8 mouse cellular contexts compared by ENCODE assay signal in the genomic region with DNA sequence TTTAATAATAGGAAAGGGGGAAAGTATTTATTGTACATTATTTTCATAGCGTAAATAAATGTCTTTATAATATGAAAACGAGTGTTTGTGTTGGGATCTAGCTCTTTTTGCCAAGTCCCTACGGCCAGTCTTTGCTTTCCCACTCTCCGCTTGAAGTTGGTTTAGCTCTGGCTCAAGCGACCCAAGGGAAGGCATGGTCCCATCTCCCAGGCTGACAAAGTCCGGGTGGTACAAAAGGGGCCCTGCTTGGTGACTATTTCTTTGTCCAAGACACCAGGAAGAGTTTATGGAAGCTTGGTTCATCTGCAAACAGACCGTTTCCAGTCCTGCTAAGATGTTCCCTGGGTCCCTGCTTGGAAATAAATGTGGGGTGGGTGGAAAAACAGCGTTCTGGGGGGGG. TPM values are rescaled to one million over a fixed set of nuclear protein-coding genes. Genes with fewer than 3 reads are reported as not detected.
A peak's percentile ranks its signal among the peaks of the same experiment; 100 is the strongest.
DNase-seq lines count a peak whose midpoint lies in the region; ATAC-seq and TF ChIP-seq lines count a peak whose summit lies in the region.

No protein-coding gene starts in this region.

- no peak for DNase-seq in heart, postnatal 4 days
- DNase-seq in embryonic facial prominence, embryonic 11.5 days (ENCODE audit: low spot score): no peak
- no peak for DNase-seq in liver, embryonic 14.5 days (ENCODE audit: low read depth in 3 of 3, low spot score in 3 of 3)
- no peak for DNase-seq in B cell, adult 2 months
- DNase-seq in layer of hippocampus, adult 11-12 months (ENCODE audit: low spot score): no peak

- peaks cover 89% of the 10 kb centered on the region for H3K27me3 ChIP-seq in heart, embryonic 15.5 days
- H3K27me3 ChIP-seq in embryonic facial prominence, embryonic 11.5 days (ENCODE audit: control insufficient read depth, insufficient read depth, low read length): peaks cover 74% of the 10 kb centered on the region
- H3K27me3 ChIP-seq in hindbrain, embryonic 13.5 days: peaks cover 60% of the 10 kb centered on the region
- H3K27me3 ChIP-seq in liver, embryonic 14.5 days (ENCODE audit: control insufficient read depth, insufficient read depth, low read length): peaks cover 63% of the 10 kb centered on the region

- peak overlapping the region; percentile 7; the same call in 1 of the 2 replicates for H3K9ac ChIP-seq in heart, embryonic 15.5 days
- peak overlapping the region; percentile 58 for H3K9ac ChIP-seq in embryonic facial prominence, embryonic 11.5 days (replicated peaks; ENCODE audit: low read length)
- peak overlapping the region; percentile 100 for H3K9ac ChIP-seq in hindbrain, embryonic 13.5 days
- no peak overlapping the region for H3K9ac ChIP-seq in liver, embryonic 14.5 days (replicated peaks)

- no peak for TF ChIP-seq EP300 in liver, embryonic 14.5 days (IDR thresholded peaks at IDR 0.05; ENCODE audit: low read depth)

- H3K27ac ChIP-seq in heart, embryonic 15.5 days: peak overlapping the region; percentile 37; the same call in 1 of the 2 replicates
- H3K27ac ChIP-seq in embryonic facial prominence, embryonic 11.5 days (replicated peaks; ENCODE audit: low read depth, low read length): 0 out of 2 replicates have a peak overlapping the region, but pooled peaks have one; percentile 56
- peak overlapping the region; percentile 100 for H3K27ac ChIP-seq in hindbrain, embryonic 13.5 days
- no peak overlapping the region for H3K27ac ChIP-seq in liver, embryonic 14.5 days

- no peaks in the 10 kb centered on the region for H3K36me3 ChIP-seq in heart, embryonic 15.5 days
- no peaks in the 10 kb centered on the region for H3K36me3 ChIP-seq in embryonic facial prominence, embryonic 11.5 days (replicated peaks; ENCODE audit: control insufficient read depth, insufficient read depth, low read depth, low read length)
- peaks cover 5% of the 10 kb centered on the region for H3K36me3 ChIP-seq in hindbrain, embryonic 13.5 days
- no peaks in the 10 kb centered on the region for H3K36me3 ChIP-seq in liver, embryonic 14.5 days (replicated peaks; ENCODE audit: control insufficient read depth, insufficient read depth, low read depth)

- H3K9me3 ChIP-seq in heart, embryonic 15.5 days (replicated peaks): no peaks in the 10 kb centered on the region
- H3K9me3 ChIP-seq in embryonic facial prominence, embryonic 11.5 days (replicated peaks; ENCODE audit: control insufficient read depth, low read length): no peaks in the 10 kb centered on the region
- H3K9me3 ChIP-seq in hindbrain, embryonic 13.5 days: no peaks in the 10 kb centered on the region
- no peaks in the 10 kb centered on the region for H3K9me3 ChIP-seq in liver, embryonic 14.5 days (ENCODE audit: control insufficient read depth, low read length)

- ATAC-seq in heart, embryonic 15.5 days (replicated peaks; ENCODE audit: insufficient number of reproducible peaks, insufficient read depth, low FRiP score, low read depth): no peak
- ATAC-seq in embryonic facial prominence, embryonic 11.5 days (replicated peaks; ENCODE audit: insufficient number of reproducible peaks, low FRiP score, low TSS enrichment, low read depth): no peak
- no peak for ATAC-seq in hindbrain, embryonic 13.5 days (ENCODE audit: low FRiP score)
- no peak for ATAC-seq in liver, embryonic 14.5 days (ENCODE audit: insufficient read depth)
- ATAC-seq in frontal cortex, adult (ENCODE audit: low TSS enrichment): no peak

- WGBS in heart, embryonic 15.5 days: 22% methylated on average over 8 of the region's 8 CpGs
- 2% methylated on average over 8 of the region's 8 CpGs for WGBS in embryonic facial prominence, embryonic 11.5 days
- 2% methylated on average over 8 of the region's 8 CpGs for WGBS in hindbrain, embryonic 13.5 days
- 22% methylated on average over 8 of the region's 8 CpGs for WGBS in liver, embryonic 14.5 days (ENCODE audit: insufficient replicate concordance)

- peak overlapping the region; percentile 33 for H3K4me3 ChIP-seq in heart, embryonic 15.5 days
- H3K4me3 ChIP-seq in embryonic facial prominence, embryonic 11.5 days (ENCODE audit: low read depth, low read length): peak overlapping the region; percentile 24
- peak overlapping the region; percentile 81 for H3K4me3 ChIP-seq in hindbrain, embryonic 13.5 days
- peak overlapping the region in 1 of 2 experiments; percentile 14; a peak in 1 of 4 replicates for H3K4me3 ChIP-seq in liver, embryonic 14.5 days (ENCODE audit: insufficient read depth in 1 of 2, low read depth in 2 of 2, low read length in 2 of 2)

- no peak for TF ChIP-seq CTCF in liver, embryonic 14.5 days (IDR thresholded peaks at IDR 0.05; ENCODE audit: low read depth)

- peaks cover 16% of the 10 kb centered on the region for H3K4me1 ChIP-seq in heart, embryonic 15.5 days (replicated peaks)
- no peaks in the 10 kb centered on the region for H3K4me1 ChIP-seq in embryonic facial prominence, embryonic 11.5 days (ENCODE audit: control insufficient read depth, insufficient read depth, low read length)
- peaks cover 29% of the 10 kb centered on the region for H3K4me1 ChIP-seq in hindbrain, embryonic 13.5 days (replicated peaks)
- no peaks in the 10 kb centered on the region for H3K4me1 ChIP-seq in liver, embryonic 14.5 days (replicated peaks; ENCODE audit: control insufficient read depth in 2 of 2, insufficient read depth in 2 of 2, low read length in 1 of 2)

- peak overlapping the region; percentile 57 for H3K4me2 ChIP-seq in heart, embryonic 15.5 days
- H3K4me2 ChIP-seq in embryonic facial prominence, embryonic 11.5 days (ENCODE audit: low read depth, low read length): peak overlapping the region; percentile 47
- H3K4me2 ChIP-seq in hindbrain, embryonic 13.5 days: peak overlapping the region; percentile 80
- H3K4me2 ChIP-seq in liver, embryonic 14.5 days (ENCODE audit: low read depth): peak overlapping the region; percentile 24; the same call in 1 of the 2 replicates

RNA-seq across cellular contexts. Expression of a gene that starts 3.6 kb away (rescaled TPM):
- 3.7 and 6.8 TPM in 2 replicates for polyA plus RNA-seq in heart, embryonic 15.5 days (2015; fragmentation: Nextera tagmentation; extraction: Ambion mirVana)
- total RNA-seq in heart, postnatal 4 days (2021): 1 to 10 TPM; 1.3 to 2.2 TPM
- 6.3 and 8.4 TPM in 2 replicates for polyA plus RNA-seq in embryonic facial prominence, embryonic 11.5 days (2014; fragmentation: Nextera tagmentation; extraction: Ambion mirVana)
- polyA plus RNA-seq in hindbrain, embryonic 13.5 days (2015; fragmentation: Nextera tagmentation; extraction: Ambion mirVana): 38.6 and 47.2 TPM in 2 replicates
- 1.1 TPM in 2 replicates for polyA plus RNA-seq in liver, embryonic 14.5 days (2012; rRNA removed)
- 0.51 and 0.75 TPM in 2 replicates for polyA plus RNA-seq in liver, embryonic 14.5 days (2014; fragmentation: Nextera tagmentation; extraction: Ambion mirVana)

RNA-seq across cellular contexts. Expression of a gene that starts 11.6 kb away (rescaled TPM):
- not detected in 2 replicates for polyA plus RNA-seq in heart, embryonic 15.5 days (2015; fragmentation: Nextera tagmentation; extraction: Ambion mirVana)
- total RNA-seq in heart, postnatal 4 days (2021): not detected
- polyA plus RNA-seq in embryonic facial prominence, embryonic 11.5 days (2014; fragmentation: Nextera tagmentation; extraction: Ambion mirVana): 0.26 and 0.97 TPM in 2 replicates
- 0.30 and 0.74 TPM in 2 replicates for polyA plus RNA-seq in hindbrain, embryonic 13.5 days (2015; fragmentation: Nextera tagmentation; extraction: Ambion mirVana)
- polyA plus RNA-seq in liver, embryonic 14.5 days (2012; rRNA removed): 0.02 TPM in 2 replicates
- polyA plus RNA-seq in liver, embryonic 14.5 days (2014; fragmentation: Nextera tagmentation; extraction: Ambion mirVana): not detected in 2 replicates

RNA-seq across cellular contexts. Expression of a gene that starts 30.8 kb away (rescaled TPM):
- 0.71 and 0.98 TPM in 2 replicates for polyA plus RNA-seq in heart, embryonic 15.5 days (2015; fragmentation: Nextera tagmentation; extraction: Ambion mirVana)
- 1 to 10 TPM; 1.4 to 1.5 TPM for total RNA-seq in heart, postnatal 4 days (2021)
- 0.65 and 0.79 TPM in 2 replicates for polyA plus RNA-seq in embryonic facial prominence, embryonic 11.5 days (2014; fragmentation: Nextera tagmentation; extraction: Ambion mirVana)
- 11.9 and 14.5 TPM in 2 replicates for polyA plus RNA-seq in hindbrain, embryonic 13.5 days (2015; fragmentation: Nextera tagmentation; extraction: Ambion mirVana)
- polyA plus RNA-seq in liver, embryonic 14.5 days (2012; rRNA removed): 0.38 and 0.66 TPM in 2 replicates
- not detected in 2 replicates for polyA plus RNA-seq in liver, embryonic 14.5 days (2014; fragmentation: Nextera tagmentation; extraction: Ambion mirVana)

RNA-seq across cellular contexts. Expression of a gene that starts 35.9 kb away (rescaled TPM):
- 0.31 and 0.70 TPM in 2 replicates for polyA plus RNA-seq in heart, embryonic 15.5 days (2015; fragmentation: Nextera tagmentation; extraction: Ambion mirVana)
- total RNA-seq in heart, postnatal 4 days (2021): 1 to 10 TPM in 1 of 2 experiments, under 1 TPM in 1; 0.74 to 1.0 TPM
- polyA plus RNA-seq in embryonic facial prominence, embryonic 11.5 days (2014; fragmentation: Nextera tagmentation; extraction: Ambion mirVana): 0.18 and 0.24 TPM in 2 replicates
- 9.5 and 11.3 TPM in 2 replicates for polyA plus RNA-seq in hindbrain, embryonic 13.5 days (2015; fragmentation: Nextera tagmentation; extraction: Ambion mirVana)
- 0.31 and 0.48 TPM in 2 replicates for polyA plus RNA-seq in liver, embryonic 14.5 days (2012; rRNA removed)
- 0.06 and 0.09 TPM in 2 replicates for polyA plus RNA-seq in liver, embryonic 14.5 days (2014; fragmentation: Nextera tagmentation; extraction: Ambion mirVana)

RNA-seq across cellular contexts. Expression of a gene that starts 50.8 kb away (rescaled TPM):
- 1.4 and 3.3 TPM in 2 replicates for polyA plus RNA-seq in heart, embryonic 15.5 days (2015; fragmentation: Nextera tagmentation; extraction: Ambion mirVana)
- total RNA-seq in heart, postnatal 4 days (2021): under 1 TPM in 1 of 2 experiments, not detected in 1; 0.32 TPM
- polyA plus RNA-seq in embryonic facial prominence, embryonic 11.5 days (2014; fragmentation: Nextera tagmentation; extraction: Ambion mirVana): 0.67 and 2.0 TPM in 2 replicates
- 196 and 216 TPM in 2 replicates for polyA plus RNA-seq in hindbrain, embryonic 13.5 days (2015; fragmentation: Nextera tagmentation; extraction: Ambion mirVana)
- 0.23 and 0.32 TPM in 2 replicates for polyA plus RNA-seq in liver, embryonic 14.5 days (2012; rRNA removed)
- 0.06 and 0.24 TPM in 2 replicates for polyA plus RNA-seq in liver, embryonic 14.5 days (2014; fragmentation: Nextera tagmentation; extraction: Ambion mirVana)

Comparison
In these comparisons a context has a peak if more than half of its experiments do, and no peak if none do; other contexts are left out.
1. H3K4me2 ChIP-seq: peak in every context shown above with its lines; median percentile 80 in hindbrain, embryonic 13.5 days; 57 in heart, embryonic 15.5 days; 47 in embryonic facial prominence, embryonic 11.5 days; 24 in liver, embryonic 14.5 days.